In genomic region chr16:57075986-57076385, GRCm38 (mm10) we compare ENCODE assay signal across 34 mouse cellular contexts. TPM values are rescaled to one million over a fixed set of nuclear protein-coding genes. Genes with fewer than 3 reads are reported as not detected.
DNase-seq lines count a peak whose midpoint lies in the region; ATAC-seq lines count a peak whose summit lies in the region.
"Had no signal": no experiment of that assay in that cellular context is flagged by ENCODE, and none has a peak within 500 bp of the region (broad histone marks: within the 10 kb centered on the region; RNA-seq: fewer than 3 reads in every experiment).

No protein-coding gene starts in this region.

- no peak for ATAC-seq in neural tube, embryonic 15.5 days (ENCODE audit: low FRiP score)
- ATAC-seq: intestine, postnatal 0 days; midbrain, embryonic 15.5 days; Patski had no signal

- no peak overlapping the region for H3K9ac ChIP-seq in neural tube, embryonic 15.5 days (replicated peaks)
- H3K9ac ChIP-seq: embryonic facial prominence, embryonic 15.5 days; forebrain, embryonic 12.5 days; heart, embryonic 15.5 days; hindbrain, embryonic 12.5 days; limb, embryonic 15.5 days; liver, embryonic 15.5 days; lung, embryonic 14.5 days; midbrain, embryonic 15.5 days had no signal

- H3K27me3 ChIP-seq in neural tube, embryonic 15.5 days (replicated peaks): no peaks in the 10 kb centered on the region
- H3K27me3 ChIP-seq: embryonic facial prominence, embryonic 15.5 days; forebrain, embryonic 12.5 days; heart, embryonic 15.5 days; hindbrain, embryonic 12.5 days; limb, embryonic 15.5 days; liver, embryonic 15.5 days; midbrain, embryonic 15.5 days had no signal

- H3K27ac ChIP-seq in neural tube, embryonic 15.5 days (replicated peaks): no peak overlapping the region
- H3K27ac ChIP-seq: embryonic facial prominence, embryonic 10.5 days; embryonic facial prominence, embryonic 15.5 days; forebrain, embryonic 12.5 days; heart, embryonic 10.5 days; heart, embryonic 15.5 days; hindbrain, embryonic 12.5 days; limb, embryonic 10.5 days; limb, embryonic 15.5 days; liver, embryonic 15.5 days; midbrain, embryonic 15.5 days had no signal

- no peak overlapping the region for H3K4me2 ChIP-seq in neural tube, embryonic 15.5 days
- H3K4me2 ChIP-seq: embryonic facial prominence, embryonic 15.5 days; forebrain, embryonic 12.5 days; heart, embryonic 15.5 days; hindbrain, embryonic 12.5 days; limb, embryonic 15.5 days; liver, embryonic 15.5 days; lung, embryonic 14.5 days; midbrain, embryonic 15.5 days had no signal

- 76% methylated on average over 7 of the region's 7 CpGs for WGBS in neural tube, embryonic 15.5 days

- DNase-seq in ovary, adult 18-20 months (ENCODE audit: low spot score): peak; percentile 63
- no peak for DNase-seq in ovary, postnatal 10 days (ENCODE audit: low spot score)
- DNase-seq in NIH3T3 (ENCODE audit: low read depth): peak; percentile 10
- peak; percentile 68 for DNase-seq in adrenal gland, adult 8-10 months
- DNase-seq in spleen, postnatal 4 days (ENCODE audit: low spot score in 2 of 2): no peak
- DNase-seq in neural tube, embryonic 10.5 days (ENCODE audit: extremely low spot score, low spot score): no peak
- DNase-seq: cerebellum, adult 2 months; cerebellum, postnatal 14 days; gastrocnemius, postnatal 10 days; kidney, postnatal 14 days; layer of hippocampus, adult 9-11 months; lung, embryonic 14.5 days; lung, postnatal 14 days; thymus, adult 2 months; thymus, postnatal 4 days had no signal

- no peaks in the 10 kb centered on the region for H3K4me1 ChIP-seq in neural tube, embryonic 15.5 days
- H3K4me1 ChIP-seq: embryonic facial prominence, embryonic 10.5 days; embryonic facial prominence, embryonic 15.5 days; forebrain, embryonic 12.5 days; heart, embryonic 10.5 days; heart, embryonic 15.5 days; hindbrain, embryonic 12.5 days; limb, embryonic 10.5 days; limb, embryonic 15.5 days; liver, embryonic 15.5 days; midbrain, embryonic 15.5 days had no signal

- no peaks in the 10 kb centered on the region for H3K9me3 ChIP-seq in neural tube, embryonic 15.5 days (replicated peaks)
- H3K9me3 ChIP-seq: embryonic facial prominence, embryonic 10.5 days; embryonic facial prominence, embryonic 15.5 days; forebrain, embryonic 12.5 days; heart, embryonic 10.5 days; heart, embryonic 15.5 days; hindbrain, embryonic 12.5 days; limb, embryonic 10.5 days; limb, embryonic 15.5 days; liver, embryonic 15.5 days; midbrain, embryonic 15.5 days had no signal

- no peaks in the 10 kb centered on the region for H3K36me3 ChIP-seq in neural tube, embryonic 15.5 days
- H3K36me3 ChIP-seq: embryonic facial prominence, embryonic 10.5 days; embryonic facial prominence, embryonic 15.5 days; forebrain, embryonic 12.5 days; heart, embryonic 10.5 days; heart, embryonic 15.5 days; hindbrain, embryonic 12.5 days; limb, embryonic 10.5 days; limb, embryonic 15.5 days; liver, embryonic 15.5 days; midbrain, embryonic 15.5 days had no signal

- no peak overlapping the region for H3K4me3 ChIP-seq in neural tube, embryonic 15.5 days (replicated peaks)
- H3K4me3 ChIP-seq: embryonic facial prominence, embryonic 10.5 days; embryonic facial prominence, embryonic 15.5 days; forebrain, embryonic 12.5 days; heart, embryonic 10.5 days; heart, embryonic 15.5 days; hindbrain, embryonic 12.5 days; limb, embryonic 10.5 days; limb, embryonic 15.5 days; liver, embryonic 15.5 days; midbrain, embryonic 15.5 days had no signal

RNA-seq across cellular contexts. Expression of gene Tmem45a2, which starts 4.8 kb away (rescaled TPM):
- not detected for total RNA-seq in adrenal gland, adult 8-10 months (2022)
- not detected in 2 replicates for polyA plus RNA-seq in neural tube, embryonic 15.5 days (2015; fragmentation: Nextera tagmentation; extraction: Ambion mirVana)
- total RNA-seq: gastrocnemius, postnatal 10 days; heart, postnatal 25 days; left cerebral cortex, postnatal 10 days had no signal
- polyA plus RNA-seq: embryonic facial prominence, embryonic 10.5 days; forebrain, embryonic 12.5 days; gonadal fat pad, adult 2 months; heart, embryonic 10.5 days; kidney, embryonic 14.5 days; limb, embryonic 10.5 days; limb, embryonic 15.5 days; midbrain, embryonic 15.5 days; neural tube, embryonic 11.5 days; Patski; spleen, adult 2 months had no signal

RNA-seq across cellular contexts. Expression of gene Tomm70a, which starts 45.5 kb away (rescaled TPM):
- total RNA-seq in adrenal gland, adult 8-10 months (2022): 10 to 100 TPM; 50.4 to 54.6 (median 52.8) TPM
- 63.2 and 66.8 TPM in 2 replicates for polyA plus RNA-seq in neural tube, embryonic 15.5 days (2015; fragmentation: Nextera tagmentation; extraction: Ambion mirVana)

Comparison
In these comparisons a context has a peak if more than half of its experiments do, and no peak if none do; other contexts are left out.
1. DNase-seq: peak in ovary, adult 18-20 months (single experiment), NIH3T3 (single experiment) and adrenal gland, adult 8-10 months (single experiment); none in ovary, postnatal 10 days (single experiment), spleen, postnatal 4 days (0 of 2) and neural tube, embryonic 10.5 days (single experiment).